Mouse (Mus musculus): ENCODE measurements around the gene E330009J07Rik.

GRCm38 (mm10) chr6:40423013-40423412 is 12.9 kb downstream of the E330009J07Rik start:
- TF ChIP-seq CTCF (IDR thresholded peaks at IDR 0.05; ENCODE audit: low read depth, low read length) (no peak), POLR2A (IDR thresholded peaks at IDR 0.05; ENCODE audit: extremely low read depth, insufficient read depth, low read length) (no peak)

Measured in liver, adult 2 months (tissue).